Mouse (Mus musculus) urinary bladder, adult 2 months (tissue): ENCODE measurements around the gene G3bp1. TPM values are rescaled to one million over a fixed set of nuclear protein-coding genes. Genes with fewer than 3 reads are reported as not detected.

ENCODE experiments used
- DNase-seq: peaks from one replicate; pipeline ENCODE4 v3.0.0; 2022; ENCODE audit warnings: low spot score
- polyA plus RNA-seq: library from polyadenylated mRNA; depleted of rRNA; stranded (reverse); fragments of >200 nt; gene quantifications from 2 replicates; pipeline ENCODE4 v1.2.3, GENCODE M21; 2012; rRNA removed

The G3bp1 gene
- polyA plus RNA-seq: 41.6 and 41.8 TPM in 2 replicates

DNA sequence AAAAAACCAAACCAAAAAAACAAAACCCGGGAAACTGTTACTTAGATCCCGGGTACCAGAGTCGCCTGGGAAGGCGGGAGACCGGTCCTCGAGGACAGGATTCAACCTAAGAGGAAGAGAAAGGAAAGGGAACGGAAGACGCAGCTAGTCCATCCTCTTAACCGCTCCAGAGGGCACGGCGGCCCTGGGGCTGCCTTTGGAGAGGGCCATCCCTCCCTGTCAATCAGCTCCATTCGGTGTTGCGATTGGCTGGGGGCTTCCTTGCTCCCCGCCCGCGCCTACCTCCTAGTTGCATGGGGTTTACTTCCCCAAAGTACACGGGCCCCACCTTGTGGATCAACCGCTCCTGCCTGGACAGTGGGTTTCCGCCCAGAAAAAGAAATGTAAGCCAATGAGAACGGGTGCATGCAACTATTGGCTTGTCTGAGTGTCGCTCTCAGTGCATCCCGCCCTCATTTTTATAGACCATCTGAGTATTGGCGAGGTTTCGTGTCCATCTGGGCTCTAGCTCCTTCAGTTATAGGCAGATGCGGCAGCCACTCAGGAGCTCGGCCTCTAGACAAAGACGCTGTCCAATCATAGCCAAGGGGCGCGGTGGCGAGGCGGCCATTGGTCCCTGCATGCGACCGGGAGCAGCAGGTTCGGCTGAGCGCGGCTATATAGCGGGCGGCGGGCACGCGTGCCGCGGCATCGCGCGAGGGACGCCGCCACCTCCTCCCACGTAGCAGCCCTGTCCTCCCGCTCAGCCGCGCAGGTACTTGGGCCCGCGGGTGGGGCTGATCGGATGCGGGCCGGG is at the start of gene G3bp1:
Gene G3bp1 (plus strand): TSS at position 638 of the 796 bp plus-strand sequence.
- peak; percentile 94 for DNase-seq

DNA sequence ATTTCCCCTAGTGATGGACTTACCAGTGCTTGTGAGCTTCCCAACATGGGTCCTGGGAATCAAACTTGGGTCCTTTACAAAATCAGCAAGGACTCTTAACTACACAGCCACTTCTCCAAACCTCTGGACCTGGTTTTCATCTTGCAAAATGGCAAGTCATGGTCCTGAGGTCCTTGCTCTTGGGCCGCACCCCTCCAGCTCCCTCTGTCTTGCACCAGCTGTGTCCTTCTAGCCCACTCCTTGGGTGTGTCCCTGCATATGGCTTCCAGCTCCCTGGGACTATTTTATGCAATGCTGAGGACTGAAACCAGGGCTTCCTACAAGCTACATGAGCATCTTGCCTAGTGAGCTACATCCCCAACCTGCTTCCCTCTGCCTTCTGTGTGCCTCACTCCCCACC is 46.5 kb upstream of the G3bp1 start, which contains the start of gene Sparc:
Gene Sparc (minus strand): TSS at position 206 of the 400 bp plus-strand sequence.
- DNase-seq: no peak

DNA sequence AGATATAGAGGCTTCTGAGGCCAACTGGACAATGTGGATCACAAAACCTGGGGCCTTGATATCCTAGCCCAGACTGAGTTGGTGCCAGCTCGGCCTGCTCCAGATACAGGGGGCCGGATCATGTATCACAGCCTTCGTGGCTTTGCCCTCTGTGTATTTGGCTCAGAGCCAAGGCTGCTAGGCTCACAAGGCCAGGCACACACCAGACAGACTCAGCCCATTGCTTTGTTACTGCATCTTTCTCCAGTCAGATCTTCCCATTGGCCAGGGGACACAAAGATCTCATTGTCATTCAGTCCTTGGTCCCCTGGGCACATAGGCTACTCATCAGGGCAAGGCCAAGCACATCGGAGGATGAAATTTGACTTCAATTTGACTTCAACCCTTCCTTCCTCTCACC is 45.7 kb upstream of the G3bp1 start:
- DNase-seq: no peak

DNA sequence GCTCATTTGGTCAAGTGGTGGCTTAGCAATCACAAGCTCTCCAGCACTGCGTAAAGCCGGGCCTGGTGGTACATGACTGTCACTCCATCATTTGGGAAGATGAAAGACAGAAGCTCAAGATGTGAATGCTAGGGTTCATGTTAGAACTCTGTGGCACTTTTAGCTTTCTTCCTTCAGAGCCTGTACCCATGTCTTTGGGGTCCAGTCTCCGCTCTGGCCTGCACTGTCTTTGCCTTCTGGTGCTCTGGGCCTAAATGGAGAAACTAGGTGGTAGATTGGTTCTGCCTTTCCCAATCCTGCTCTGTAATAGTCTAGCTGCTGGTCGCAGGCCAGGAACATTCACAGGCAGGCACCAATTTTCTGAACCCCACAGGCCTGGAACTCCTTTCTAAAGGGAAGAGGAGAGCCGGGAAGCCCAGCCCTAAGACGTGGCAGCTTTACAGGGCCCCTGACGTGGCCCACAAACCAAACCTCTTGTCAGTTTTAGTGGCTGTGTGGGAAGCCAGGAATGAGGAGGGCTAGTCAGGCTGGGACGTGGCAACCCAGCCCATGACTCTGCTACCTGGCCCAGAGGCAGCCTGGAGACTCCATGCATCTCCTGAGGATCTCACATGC is 44.6 kb upstream of the G3bp1 start:
- DNase-seq: no peak

DNA sequence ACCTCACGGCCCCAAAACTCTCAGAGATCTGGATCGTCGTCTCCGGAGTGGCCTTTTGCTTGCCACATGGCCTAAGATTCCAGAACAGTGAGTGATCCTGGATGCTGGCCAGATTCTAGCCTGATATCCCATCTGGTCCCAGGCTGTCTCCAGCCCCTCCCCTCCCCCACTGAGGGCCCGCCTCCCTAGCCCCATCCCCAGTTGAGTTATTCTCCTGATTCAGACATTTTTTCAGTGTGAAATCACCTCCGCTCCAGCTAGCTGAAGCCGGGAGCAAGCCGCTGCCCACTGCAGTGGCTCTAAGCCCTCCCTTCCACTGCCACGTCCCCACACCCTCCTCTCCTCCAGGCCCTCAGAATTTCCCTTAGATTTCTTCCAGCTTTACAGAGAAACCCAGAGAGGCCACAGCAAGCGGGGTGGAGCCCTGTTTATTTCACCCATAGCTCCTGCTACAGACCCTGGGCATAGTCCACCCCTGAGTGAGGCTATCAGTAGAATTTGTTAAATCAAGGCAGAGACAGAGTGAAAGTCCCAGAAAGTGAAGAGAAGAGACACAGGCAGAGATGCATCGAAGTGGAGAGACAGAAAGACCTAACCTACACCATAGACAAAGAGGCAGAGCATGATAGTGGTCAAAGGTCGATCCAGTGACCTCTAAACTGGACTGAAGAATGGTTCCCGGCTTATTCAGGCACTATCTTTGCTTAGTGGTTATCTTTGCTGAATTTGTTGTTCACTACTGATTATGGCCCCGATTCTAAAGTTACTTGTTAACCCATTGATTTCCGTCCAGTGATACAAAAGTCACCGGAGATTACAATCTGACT is 41.1 kb upstream of the G3bp1 start:
- no peak for DNase-seq

DNA sequence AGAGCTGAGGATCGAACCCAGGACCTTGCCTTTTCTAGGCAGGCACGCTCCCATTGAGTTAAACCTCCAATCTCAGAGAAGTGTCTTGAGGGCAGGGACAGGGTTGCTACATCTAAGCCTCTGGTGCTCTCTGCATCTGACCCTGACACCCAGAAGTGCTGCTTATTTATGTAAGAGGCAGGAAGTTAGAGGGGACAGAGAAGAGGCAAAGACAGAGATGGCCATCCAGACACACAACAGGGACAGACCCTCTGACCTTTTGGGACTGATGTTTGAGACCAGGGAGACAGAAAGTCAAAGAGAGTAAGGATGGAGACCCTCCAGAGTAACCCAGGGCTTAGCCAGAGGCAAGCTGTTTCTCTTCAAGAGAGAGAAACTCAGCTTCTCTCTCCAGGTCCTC is 39.5 kb upstream of the G3bp1 start:
- DNase-seq: no peak

DNA sequence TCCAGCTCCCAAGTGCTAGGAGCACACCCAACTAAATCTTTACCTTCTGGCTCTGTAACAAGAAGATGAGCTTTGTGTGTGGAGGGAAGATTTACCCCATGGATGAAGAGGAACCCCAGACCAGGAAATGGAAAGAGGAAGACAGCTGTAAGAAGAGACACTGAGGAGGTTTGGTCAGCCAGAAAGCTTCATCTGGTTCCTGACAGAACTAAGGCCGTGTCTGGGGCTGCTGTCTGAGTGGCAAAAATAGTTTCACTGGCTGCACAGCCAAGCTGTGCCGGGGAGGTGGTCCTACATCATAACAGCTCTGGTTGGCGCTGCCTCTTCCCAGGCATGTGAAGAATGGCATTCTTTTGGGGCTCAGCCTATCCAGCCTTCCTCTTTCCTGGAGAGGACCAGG is 36.5 kb upstream of the G3bp1 start:
- DNase-seq: no peak

DNA sequence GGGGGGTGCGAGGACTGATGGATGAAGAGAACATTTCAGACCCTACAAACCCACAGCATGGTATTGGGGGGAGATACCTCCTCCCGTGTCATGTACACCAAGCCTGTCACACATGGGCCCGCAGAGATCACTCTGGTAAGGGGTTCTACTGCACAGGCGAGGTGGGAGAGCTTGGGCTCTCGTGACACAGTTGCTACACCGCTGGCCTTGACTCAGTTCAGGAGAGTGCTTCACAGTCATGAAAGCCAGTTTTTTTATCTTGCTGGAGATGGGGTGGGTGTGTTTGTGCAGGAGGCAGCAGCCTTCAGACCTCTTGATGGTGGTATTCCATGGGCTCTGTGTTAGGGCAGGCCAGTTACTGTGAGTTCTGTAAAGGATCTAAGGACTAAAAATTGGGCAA is 33.4 kb upstream of the G3bp1 start:
- DNase-seq: no peak

DNA sequence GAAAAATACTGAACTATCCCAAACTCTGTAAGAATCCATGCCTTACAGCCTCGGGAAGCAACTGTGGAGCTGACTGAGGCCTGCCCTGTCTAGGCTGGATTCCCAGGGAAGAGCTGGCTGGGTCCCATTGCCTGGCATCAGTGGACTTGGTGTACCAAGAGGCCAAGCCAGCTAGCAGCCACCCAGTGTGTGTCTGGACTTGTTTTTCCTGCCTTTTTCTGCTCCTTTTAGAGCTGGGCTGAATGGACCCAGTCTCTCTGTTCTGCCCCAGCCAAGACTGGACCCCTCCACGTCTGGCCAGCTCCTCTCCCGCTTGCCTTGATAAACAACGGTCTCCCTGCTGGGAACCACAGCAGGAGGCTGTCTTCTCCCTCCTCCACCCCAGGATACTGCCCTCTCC is 31.5 kb upstream of the G3bp1 start:
- no peak for DNase-seq

DNA sequence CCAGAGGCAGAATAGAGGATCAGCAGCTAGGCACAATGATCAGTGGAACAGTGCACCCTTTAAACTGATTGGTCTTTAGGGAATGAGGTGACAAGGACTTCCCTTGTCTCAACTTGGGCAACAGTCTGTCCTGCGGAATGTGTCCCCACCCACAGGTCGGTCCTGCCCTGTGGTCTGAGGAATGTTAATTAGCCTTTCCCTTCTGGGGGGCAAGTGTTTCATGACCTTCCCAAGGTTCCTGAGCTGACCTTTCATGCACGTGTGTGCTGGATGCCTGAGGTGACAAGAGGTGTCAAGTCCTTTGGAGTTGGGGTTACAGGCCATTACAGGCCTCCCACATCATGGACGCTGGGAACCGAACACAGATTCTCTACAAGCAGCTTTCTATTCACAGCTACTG is 29.8 kb upstream of the G3bp1 start:
- no peak for DNase-seq

DNA sequence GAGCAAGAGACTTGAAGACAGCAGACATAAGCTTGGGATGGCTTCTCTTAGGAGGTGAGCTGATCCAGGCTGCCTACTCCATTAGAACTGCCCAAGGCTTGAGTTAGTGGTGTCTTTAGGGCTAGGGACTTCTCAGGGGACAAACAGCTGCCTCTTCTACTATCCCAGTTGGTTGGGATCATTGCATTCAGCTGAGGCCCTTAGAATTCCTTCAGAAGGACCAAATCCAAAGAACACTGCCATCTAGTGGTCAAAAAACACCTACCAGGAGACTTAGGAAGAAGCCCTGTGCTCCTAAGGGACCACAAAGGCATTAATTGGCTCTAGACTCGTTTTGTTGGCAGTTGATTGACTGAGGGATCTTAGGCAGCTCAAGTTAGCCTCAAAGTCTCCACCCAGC is 24.7 kb upstream of the G3bp1 start:
- DNase-seq: no peak

DNA sequence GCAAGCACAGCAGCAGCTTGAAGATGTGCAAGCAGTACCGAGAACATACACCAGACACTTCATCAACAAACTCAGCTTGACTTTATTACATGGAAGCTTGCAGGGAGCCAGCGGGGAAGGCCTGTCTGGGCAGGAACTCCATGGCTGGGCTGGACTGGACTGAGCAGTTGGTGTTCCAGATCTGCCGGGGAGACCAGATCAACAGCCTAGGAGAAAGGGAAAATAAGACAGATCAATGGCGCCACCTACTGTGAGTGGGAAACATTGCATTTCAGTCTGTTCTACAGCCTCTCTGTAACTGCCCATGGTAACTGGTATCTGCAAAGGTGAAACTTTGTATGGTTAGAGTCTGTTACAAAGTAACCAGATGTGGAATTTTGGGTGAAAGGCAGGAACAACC is 22.9 kb upstream of the G3bp1 start:
- peak; percentile 55 for DNase-seq

DNA sequence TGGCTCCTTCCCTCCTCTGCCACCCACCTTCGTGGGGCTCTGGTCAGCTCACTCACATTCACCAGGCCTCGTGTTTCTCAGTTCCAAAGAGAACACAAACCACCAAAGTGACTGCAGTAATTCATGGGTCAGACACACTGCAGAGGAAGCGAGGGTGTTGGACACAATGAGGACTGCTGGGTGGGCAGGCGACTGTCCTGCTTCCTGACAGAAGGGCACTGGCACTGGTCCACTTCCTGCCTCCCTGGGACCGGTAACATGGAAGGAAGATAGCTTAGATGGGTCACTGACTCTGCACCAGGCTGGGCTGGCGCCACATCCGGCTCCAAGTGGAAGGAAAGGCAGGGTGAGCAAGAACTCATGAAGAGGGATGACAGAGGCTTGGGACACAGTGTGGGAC is 20.0 kb upstream of the G3bp1 start:
- DNase-seq: no peak

DNA sequence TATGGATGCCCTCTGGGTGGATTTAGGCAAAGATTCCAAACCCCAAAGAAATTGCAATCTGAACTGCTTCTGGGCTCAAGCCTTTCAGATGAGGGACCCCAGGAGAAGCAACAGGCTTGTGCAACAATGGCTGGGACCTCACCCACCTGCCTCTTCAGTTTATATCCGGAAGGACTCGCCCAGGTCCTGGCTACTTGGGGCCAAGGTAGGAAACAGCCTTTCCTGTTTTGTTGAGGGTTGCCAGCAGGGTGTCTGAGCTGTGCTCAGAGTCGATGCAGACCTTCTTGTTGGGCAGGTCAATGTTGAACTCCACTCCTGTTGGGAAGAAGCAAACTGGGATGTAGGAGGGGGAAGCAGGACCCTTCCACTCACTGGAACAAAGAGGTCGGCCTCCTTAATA is 19.2 kb upstream of the G3bp1 start:
- DNase-seq: no peak

DNA sequence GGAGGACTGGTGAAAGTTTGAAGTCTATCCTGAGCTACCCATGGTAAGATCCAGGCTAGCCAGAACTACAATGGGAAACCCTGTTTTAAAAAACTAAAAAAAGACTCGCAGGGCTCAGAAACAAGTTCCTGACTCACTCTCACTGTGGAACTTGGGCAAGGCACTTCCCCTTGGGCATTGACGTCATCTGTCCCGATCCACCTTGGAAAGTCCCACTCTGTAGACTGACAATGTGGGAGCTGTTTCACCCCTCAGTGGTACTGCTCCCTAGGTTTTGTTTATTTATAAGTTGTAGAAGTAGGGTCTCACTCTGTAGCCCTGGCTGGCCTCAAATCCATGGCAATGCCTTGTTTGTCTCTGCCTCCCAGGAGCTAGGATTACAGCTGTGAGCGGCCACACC is 15.8 kb upstream of the G3bp1 start:
- no peak for DNase-seq

DNA sequence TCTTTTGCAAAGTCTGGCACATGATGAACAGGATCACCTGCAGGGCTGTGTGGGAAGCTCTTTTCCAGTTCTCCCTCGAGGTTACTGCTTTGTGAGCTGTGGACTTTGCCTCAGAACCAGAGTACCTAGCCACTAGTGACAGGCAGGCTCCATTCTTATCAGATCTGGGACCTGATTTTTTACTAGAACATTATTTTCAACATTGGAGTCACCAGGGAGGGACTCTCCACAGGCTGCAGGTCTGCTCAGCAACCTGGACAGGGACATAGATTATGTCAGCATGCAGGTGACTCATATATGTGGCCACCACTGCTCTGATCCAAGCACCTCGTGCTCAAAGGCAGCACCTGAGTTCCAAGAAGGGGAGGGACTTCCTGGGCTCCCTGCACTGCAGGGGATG is 14.3 kb upstream of the G3bp1 start:
- DNase-seq: no peak

DNA sequence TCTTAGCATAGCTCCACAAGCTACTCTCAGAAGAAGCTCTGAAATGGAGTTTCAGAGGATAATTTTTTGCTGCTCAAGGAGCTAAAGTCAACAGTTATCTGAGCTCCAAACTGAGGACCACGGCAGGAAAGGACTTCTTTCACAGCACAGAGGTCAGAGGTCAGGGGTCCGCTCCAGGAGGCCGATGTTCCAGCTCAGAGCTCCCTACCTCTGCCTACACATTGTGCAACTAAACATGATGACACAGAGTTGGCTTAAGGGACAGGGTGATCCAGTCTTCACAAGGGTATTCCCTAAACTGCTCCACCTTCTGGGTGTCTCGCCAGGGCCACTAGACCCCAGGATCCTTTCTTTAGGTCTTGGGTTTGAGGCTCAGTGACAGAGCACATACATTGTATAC is 11.0 kb upstream of the G3bp1 start:
- DNase-seq: no peak

DNA sequence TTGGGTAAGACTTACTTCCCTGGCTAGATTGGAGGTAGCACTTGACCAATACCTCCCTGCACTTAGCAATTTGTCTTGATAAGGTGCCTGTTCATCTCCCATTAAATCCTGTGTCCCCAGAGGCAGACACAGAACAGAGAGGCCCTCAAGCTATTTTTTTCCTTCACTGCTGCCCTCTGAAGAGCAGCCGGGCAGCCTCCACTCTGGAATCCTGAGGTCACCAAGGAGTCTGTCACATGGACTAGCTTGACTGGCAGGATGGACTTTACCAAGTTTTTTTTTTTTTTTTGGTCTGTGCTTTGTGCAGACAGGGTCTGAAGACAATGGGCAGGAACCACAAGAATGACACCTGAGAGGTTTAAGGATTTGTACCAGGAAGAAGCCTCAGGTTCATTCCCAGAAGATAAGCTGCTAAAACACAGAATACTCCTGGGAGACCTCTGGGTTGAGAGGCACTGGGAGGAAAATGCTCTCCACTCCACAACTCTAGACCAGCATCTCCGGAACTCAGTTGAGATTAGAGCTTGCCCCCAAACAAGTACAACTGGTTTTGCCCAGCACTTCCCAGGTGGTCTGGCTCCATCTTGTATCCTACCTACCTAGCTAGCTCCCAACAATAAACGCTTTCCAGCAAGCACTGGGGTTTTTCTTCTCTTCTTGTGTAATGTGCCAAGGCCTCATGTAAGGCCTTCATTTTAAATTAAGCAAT is 9.5 kb upstream of the G3bp1 start:
- DNase-seq: no peak

DNA sequence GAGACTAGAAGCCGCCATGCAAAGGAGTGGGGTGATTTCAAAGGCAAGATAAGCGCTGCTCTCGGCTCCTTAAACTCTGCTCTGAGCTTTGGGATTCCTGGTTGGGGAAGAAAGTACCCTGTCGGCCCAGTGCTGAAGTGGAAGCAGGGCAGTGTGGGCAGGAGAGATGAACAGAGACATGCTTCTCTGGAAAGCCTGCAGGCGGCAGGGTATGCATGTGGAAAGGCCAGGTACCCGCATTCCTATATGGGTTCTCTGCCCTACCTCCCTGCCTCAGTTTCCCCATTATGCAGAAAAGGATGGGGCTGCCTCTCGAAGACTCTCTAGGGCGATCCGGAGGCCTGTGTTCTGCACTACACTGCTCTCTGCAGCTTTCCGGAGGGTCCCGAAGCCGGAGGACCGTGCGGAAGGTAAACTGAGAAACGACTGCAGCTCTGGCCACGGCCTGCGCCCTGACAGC is 8.9 kb upstream of the G3bp1 start:
- DNase-seq: no peak

DNA sequence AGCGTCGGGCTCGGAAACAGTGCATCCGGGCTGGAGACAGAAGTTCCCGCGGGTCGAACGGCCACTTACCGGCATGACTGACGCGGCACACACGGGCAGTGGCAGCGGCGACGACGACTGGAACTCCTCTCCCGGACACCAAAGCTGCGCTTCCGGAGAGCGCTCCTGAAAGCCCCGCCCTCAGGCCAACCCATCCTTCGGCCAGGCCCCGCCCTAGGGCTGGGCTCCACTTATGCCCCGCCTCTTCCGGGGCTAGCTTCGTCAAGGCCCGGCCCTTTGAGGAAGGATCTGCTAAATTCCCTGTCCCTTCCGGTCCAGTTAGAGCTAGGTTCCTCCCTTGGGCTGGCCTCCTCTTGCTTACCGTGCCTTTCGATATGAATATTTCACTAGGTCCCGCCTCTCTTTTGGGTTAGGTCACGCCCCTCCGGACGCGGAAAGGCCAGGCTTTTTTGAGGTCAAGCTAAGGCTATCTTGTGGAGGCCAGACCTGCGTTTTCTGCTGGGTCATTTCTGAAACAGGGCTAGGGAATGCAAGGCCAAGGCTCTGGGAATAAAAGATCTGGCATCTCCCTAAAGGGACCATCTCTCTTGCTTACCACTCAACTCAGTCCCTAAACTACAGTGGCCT is 8.4 kb upstream of the G3bp1 start, which contains the start of gene Atox1:
Gene Atox1 (minus strand): TSS at position 221 of the 627 bp plus-strand sequence.
- DNase-seq: peak; percentile 73

DNA sequence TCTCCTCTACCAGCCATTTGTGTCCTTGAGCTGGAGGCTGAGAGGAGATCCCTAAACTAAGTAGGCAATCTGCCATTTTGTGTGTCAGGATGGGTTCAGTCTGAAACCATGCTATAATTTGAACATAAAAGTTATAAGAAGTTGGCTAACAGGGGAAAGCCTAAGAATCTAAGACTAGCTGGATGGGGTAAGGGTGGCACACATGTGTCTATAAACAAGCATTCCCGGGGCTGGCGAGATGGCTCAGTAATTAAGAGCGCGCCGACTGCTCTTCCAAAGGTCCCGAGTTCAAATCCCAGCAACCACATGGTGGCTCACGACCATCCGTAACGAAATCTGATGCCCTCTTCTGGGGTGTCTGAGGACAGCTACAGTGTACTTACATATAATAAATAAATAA is 7.3 kb upstream of the G3bp1 start:
- no peak for DNase-seq
